Mouse (Mus musculus) megakaryocyte, adult 5-6 weeks (primary cell): ENCODE results near the gene Capn2. TPM values are rescaled to one million over a fixed set of nuclear protein-coding genes. Genes with fewer than 3 reads are reported as not detected.
A peak's percentile ranks its signal among the peaks of the same experiment; 100 is the strongest.

ENCODE experiments used
- ATAC-seq: 2 replicates; pipeline ENCODE4 v1.8.0; 2016; ENCODE audit warnings: mild to moderate bottlenecking, inconsistent platforms; ENCODE audit not compliant: poor library complexity, severe bottlenecking
- total RNA-seq, 2 experiments: library from RNA; stranded (forward) in 1 of 2; stranded (reverse) in 1 of 2; fragments of 153-499, 151-499 nt in 1 of 2; fragments of 221-1000, 200-1000 nt in 1 of 2; gene quantifications; 2 replicates each; pipeline versions ENCODE4 v1.2.3 to v1.2.4; 2015 to 2017

The Capn2 gene
- total RNA-seq, 2 experiments from 2014 or later, result 122 to 241 TPM

- ATAC-seq, result no peak
Observed at GRCm38 (mm10) chr1:182503206-182503900, 14.1 kb downstream of the Capn2 start.

GRCm38 (mm10) chr1:182502491-182503050, 14.8 kb downstream of the Capn2 start:
- no peak for ATAC-seq

GRCm38 (mm10) chr1:182501815-182502405, 15.5 kb downstream of the Capn2 start:
- no peak for ATAC-seq

- ATAC-seq, result no peak
Observed at GRCm38 (mm10) chr1:182500843-182501242, 16.6 kb downstream of the Capn2 start.

GRCm38 (mm10) chr1:182500224-182500623, 17.2 kb downstream of the Capn2 start:
- no peak for ATAC-seq

GRCm38 (mm10) chr1:182499443-182500089, 17.8 kb downstream of the Capn2 start:
- ATAC-seq, result no peak

GRCm38 (mm10) chr1:182497736-182498135, 19.7 kb downstream of the Capn2 start:
- ATAC-seq, result no peak

GRCm38 (mm10) chr1:182496685-182497084, 20.7 kb downstream of the Capn2 start:
- no peak for ATAC-seq

- no peak for ATAC-seq
Observed at GRCm38 (mm10) chr1:182494285-182495145, 22.9 kb downstream of the Capn2 start.

- no peak for ATAC-seq
Observed at GRCm38 (mm10) chr1:182491839-182492238, 25.6 kb downstream of the Capn2 start.

- no peak for ATAC-seq
Observed at GRCm38 (mm10) chr1:182490568-182490967, 26.8 kb downstream of the Capn2 start.

GRCm38 (mm10) chr1:182489803-182490452, 27.5 kb downstream of the Capn2 start:
- peak; percentile 99 for ATAC-seq

GRCm38 (mm10) chr1:182488503-182488902, 28.9 kb downstream of the Capn2 start:
- no peak for ATAC-seq

GRCm38 (mm10) chr1:182483910-182484274, 33.5 kb downstream of the Capn2 start:
- ATAC-seq, result no peak

- ATAC-seq, result no peak
Observed at GRCm38 (mm10) chr1:182482991-182483909, 34.2 kb downstream of the Capn2 start.

- no peak for ATAC-seq
Observed at GRCm38 (mm10) chr1:182481646-182482295, 35.6 kb downstream of the Capn2 start.

GRCm38 (mm10) chr1:182481138-182481537, 36.3 kb downstream of the Capn2 start:
- ATAC-seq, result no peak

GRCm38 (mm10) chr1:182478935-182479334, 38.5 kb downstream of the Capn2 start:
- ATAC-seq, result no peak
